Mouse (Mus musculus) kidney, adult 2 months (tissue): Measurements from ENCODE around the gene Tceal8. TPM values are rescaled to one million over a fixed set of nuclear protein-coding genes. Genes with fewer than 3 reads are reported as not detected.
"Not testable (repeated sequence)": the region's sequence is repeated elsewhere in the genome, so short reads cannot be mapped to it uniquely, and the experiment has no call there.

Experiments used
- DNase-seq: peaks from one replicate; pipeline ENCODE4 v3.0.0; 2021
- H3K27ac ChIP-seq: fragments of 200-500 bp; 2 replicates; pipeline ENCODE4 v1.5.1; 2012; ENCODE audit warnings: low read depth, low read length, control low read depth, inconsistent platforms; ENCODE audit not compliant: insufficient read depth
- H3K27me3 ChIP-seq: fragments of 200-500 bp; replicated peaks from 2 replicates; pipeline ENCODE4 v1.6.1; 2012; ENCODE audit warnings: mild to moderate bottlenecking, moderate library complexity, low read length, inconsistent platforms; ENCODE audit not compliant: control insufficient read depth, insufficient read depth
- H3K36me3 ChIP-seq: fragments of 200-500 bp; 2 replicates; pipeline ENCODE4 v1.6.1; 2012; ENCODE audit warnings: mild to moderate bottlenecking, moderate library complexity, low read length, inconsistent platforms; ENCODE audit not compliant: control insufficient read depth, insufficient read depth
- H3K4me1 ChIP-seq: fragments of 200-500 bp; 2 replicates; pipeline ENCODE4 v1.6.1; 2011; ENCODE audit warnings: low read length; ENCODE audit not compliant: control insufficient read depth, insufficient read depth
- H3K4me3 ChIP-seq: fragments of 200-500 bp; 2 replicates; pipeline ENCODE4 v1.5.1; 2011; ENCODE audit warnings: mild to moderate bottlenecking, low read depth, low read length, control low read depth; ENCODE audit not compliant: insufficient read depth
- CTCF ChIP-seq: fragments of 200-500 bp; conservative IDR thresholded peaks from 2 replicates; pipeline ENCODE4 v1.5.1; 2011; ENCODE audit warnings: low read depth, mild to moderate bottlenecking, control low read depth, low read length, moderate library complexity, mixed read lengths; ENCODE audit not compliant: insufficient read depth, insufficient read length
- POLR2A ChIP-seq: fragments of 200-500 bp; IDR thresholded peaks from one replicate; pipeline ENCODE4 v1.6.1; 2011; ENCODE audit warnings: low read depth, low read length, control low read depth
- WGBS: fragments of 180-500 bp; shearing (Covaris S2); methylation state at CpG from one replicate; pipeline ENCODE4 v1.1.7; 2018; 5-methylcytosine and 5-hydroxymethylcytosine counted together
- polyA plus RNA-seq: library from polyadenylated mRNA; depleted of rRNA; stranded (reverse); fragments of >200 nt; gene quantifications from 2 replicates; pipeline ENCODE4 v1.2.3, GENCODE M21; 2012

Gene Tceal8
- polyA plus RNA-seq, 1 experiment, result 20.3 TPM

GRCm38 (mm10) chrX:136144195-136144594 is 27.9 kb downstream of the Tceal8 start:
- no peak for DNase-seq
- WGBS, result 50% methylated on average over 7 of the region's 7 CpGs
- Histone ChIP-seq H3K4me1 (no peaks in the 10 kb centered on the region), H3K36me3 (no peaks in the 10 kb centered on the region), H3K27me3 (no peaks in the 10 kb centered on the region), H3K27ac (no peak overlapping the region), H3K4me3 (no peak overlapping the region)
- TF ChIP-seq CTCF (no peak), POLR2A (no peak)

- no peaks in the 10 kb centered on the region for H3K36me3 ChIP-seq
- no peak overlapping the region for H3K4me3 ChIP-seq
- TF ChIP-seq CTCF (no peak), POLR2A (no peak)
- H3K4me1 ChIP-seq, result no peaks in the 10 kb centered on the region
- WGBS, result 70% methylated on average over 2 of the region's 2 CpGs
- no peak overlapping the region for H3K27ac ChIP-seq
- no peak for DNase-seq
- H3K27me3 ChIP-seq, result no peaks in the 10 kb centered on the region
These were observed 28.4 kb downstream of the Tceal8 start for GRCm38 (mm10) chrX:136143711-136144110.

- DNase-seq, result no peak
- Histone ChIP-seq H3K4me3 (no peak overlapping the region), H3K4me1 (no peaks in the 10 kb centered on the region), H3K27me3 (no peaks in the 10 kb centered on the region), H3K36me3 (no peaks in the 10 kb centered on the region), H3K27ac (no peak overlapping the region)
- 85% methylated on average over 5 of the region's 5 CpGs for WGBS
- TF ChIP-seq CTCF (no peak), POLR2A (no peak)
These were observed 30.8 kb downstream of the Tceal8 start for GRCm38 (mm10) chrX:136141385-136141784.

- H3K27ac ChIP-seq, H3K4me3 ChIP-seq, DNase-seq, H3K36me3 ChIP-seq, H3K27me3 ChIP-seq, H3K4me1 ChIP-seq: not testable (repeated sequence)
- 9% methylated on average over 5 of the region's 5 CpGs for WGBS
These were observed 32.5 kb downstream of the Tceal8 start for GRCm38 (mm10) chrX:136139640-136140004.

DNA sequence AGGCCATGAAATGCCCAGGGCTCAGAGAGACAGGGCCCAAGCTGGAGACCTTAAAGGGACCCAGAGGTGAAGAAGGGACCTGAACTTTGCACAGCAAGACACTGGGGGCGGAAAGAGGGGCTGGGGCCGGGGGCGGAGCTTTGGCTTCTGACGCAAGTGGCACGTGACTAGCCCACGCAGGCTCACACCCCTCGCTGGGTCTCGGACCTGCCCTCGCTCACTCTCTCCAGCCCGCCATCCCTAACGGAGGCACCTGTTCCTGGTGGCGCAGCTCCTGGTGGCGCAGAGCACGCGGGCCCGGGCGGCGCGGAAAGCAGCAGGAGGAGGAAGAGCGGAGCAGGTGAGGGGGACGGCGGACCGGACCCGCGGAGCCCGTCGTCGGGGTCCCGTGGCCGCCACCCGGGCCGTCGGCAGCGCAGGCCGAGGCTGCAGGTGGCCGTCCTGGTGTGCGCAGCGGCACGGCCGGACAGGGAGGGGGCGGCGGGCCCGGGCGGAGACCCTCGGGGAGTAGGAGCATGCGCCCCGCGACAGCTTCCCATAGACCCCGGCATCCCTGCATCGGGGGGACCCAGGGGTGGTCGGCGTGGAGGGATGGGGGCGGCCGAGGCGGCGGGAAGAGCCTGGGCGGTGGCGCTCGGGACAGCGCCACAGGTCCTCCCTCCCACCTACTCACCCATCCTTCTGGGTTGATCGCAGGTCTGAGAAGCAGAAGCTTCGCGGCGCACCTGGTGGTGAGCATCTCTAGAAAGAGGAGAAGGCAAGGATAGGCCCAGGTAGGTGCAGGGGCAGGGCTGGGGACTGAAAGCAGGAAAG is 33.1 kb downstream of the Tceal8 start, which contains the start of gene Bex4:
TSS of gene Bex4 (plus strand) at position 170 of the 813 bp plus-strand sequence.
- H3K36me3 ChIP-seq, result not testable (repeated sequence)
- 0% methylated on average over 18 of the region's 64 CpGs for WGBS

GRCm38 (mm10) chrX:136135559-136135958 is 36.6 kb downstream of the Tceal8 start:
- H3K36me3 ChIP-seq, result no peaks in the 10 kb centered on the region
- TF ChIP-seq POLR2A (no peak), CTCF (no peak)
- 97% methylated on average over 4 of the region's 4 CpGs for WGBS
- H3K4me3 ChIP-seq, result no peak overlapping the region
- H3K27me3 ChIP-seq, result no peaks in the 10 kb centered on the region
- no peaks in the 10 kb centered on the region for H3K4me1 ChIP-seq
- DNase-seq, result no peak
- no peak overlapping the region for H3K27ac ChIP-seq

More for the DNA sequence above, 33.1 kb downstream of the Tceal8 start, which contains the start of gene Bex4:
- not testable (repeated sequence) for DNase-seq, H3K27ac ChIP-seq, H3K4me3 ChIP-seq, H3K4me1 ChIP-seq, H3K27me3 ChIP-seq

DNA sequence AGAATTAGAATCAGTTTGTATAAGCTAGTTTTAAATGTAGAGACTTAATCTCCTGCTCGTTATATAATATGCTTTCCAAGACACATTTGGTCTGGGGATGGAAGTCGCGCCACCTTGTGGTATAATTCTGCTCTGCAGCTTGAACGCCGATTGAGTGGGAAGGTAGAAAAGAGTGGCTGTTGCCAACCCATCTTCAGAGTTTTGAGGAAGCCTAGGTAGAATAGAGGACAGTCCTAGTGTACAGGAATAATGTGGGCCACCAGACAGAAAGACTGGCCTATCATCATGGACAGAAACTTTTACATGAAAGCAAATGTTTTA is 44.4 kb downstream of the Tceal8 start:
- Histone ChIP-seq H3K4me1 (no peaks in the 10 kb centered on the region), H3K27me3 (no peaks in the 10 kb centered on the region), H3K27ac (no peak overlapping the region), H3K36me3 (no peaks in the 10 kb centered on the region), H3K4me3 (no peak overlapping the region)
- DNase-seq, result peak; percentile 45
- TF ChIP-seq POLR2A (no peak), CTCF (peak; percentile 55)
- WGBS, result 2% methylated on average over 5 of the region's 5 CpGs
